Mouse (Mus musculus) layer of hippocampus, adult 11-12 months (tissue): ENCODE data around the gene Atf3.
"Not testable (repeated sequence)": the region's sequence is repeated elsewhere in the genome, so short reads cannot be mapped to it uniquely, and the experiment has no call there.

Experiments used
- DNase-seq: peaks from one replicate; pipeline ENCODE4 v3.0.0; 2022; ENCODE audit warnings: low spot score

Gene Atf3

DNA sequence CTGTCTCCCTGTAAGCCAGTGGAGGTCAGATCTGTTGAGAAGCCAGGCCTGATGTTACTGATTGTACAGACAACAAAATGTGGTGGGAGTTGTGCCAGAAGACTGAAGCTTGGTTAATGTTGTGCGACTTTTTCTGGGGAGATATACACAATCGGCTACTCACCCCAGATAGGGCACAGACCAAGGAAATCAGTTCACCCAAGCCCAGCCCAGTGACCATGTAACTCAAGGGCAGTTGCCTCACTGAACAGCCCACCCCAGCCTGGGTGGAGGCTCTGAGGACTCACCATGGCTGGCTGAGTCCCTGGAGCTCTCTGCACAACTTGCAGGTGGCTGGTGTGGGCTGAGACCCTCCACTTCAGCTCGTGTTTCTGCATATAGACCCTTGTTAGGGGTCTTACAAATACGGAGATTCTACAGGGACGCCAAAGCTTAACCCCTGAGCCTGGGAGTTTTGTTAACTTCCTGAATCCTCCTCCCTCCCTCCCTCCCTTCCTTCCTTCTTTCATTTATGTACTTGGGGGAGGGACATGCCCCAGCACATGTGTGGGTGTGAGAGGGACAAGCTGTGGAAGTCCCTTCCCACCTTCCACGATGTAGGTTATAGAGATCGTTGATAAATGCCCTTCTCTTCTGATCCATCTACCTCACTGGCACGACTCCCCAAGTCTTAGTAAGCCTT is 66.8 kb downstream of the Atf3 start:
- no peak for DNase-seq

DNA sequence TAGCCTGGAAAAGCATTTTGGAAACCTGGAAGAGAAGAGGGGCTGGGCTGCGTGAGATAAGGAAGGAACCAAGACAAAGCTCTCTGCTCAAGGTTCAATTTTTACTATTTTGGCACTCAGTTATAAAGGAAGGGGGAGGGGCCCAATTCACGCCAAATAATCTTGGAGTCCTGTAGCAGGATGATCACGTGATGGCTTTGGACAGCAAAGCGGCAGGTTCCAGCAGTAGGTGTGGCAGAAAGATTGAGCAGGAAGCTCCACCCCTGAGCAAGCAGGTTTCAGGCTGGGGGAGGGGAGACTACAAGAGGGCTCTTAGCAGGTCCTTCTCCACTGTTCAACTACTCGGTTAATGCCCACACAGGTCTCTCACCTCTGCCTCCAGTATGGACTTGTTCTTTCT is 68.3 kb downstream of the Atf3 start:
- DNase-seq: not testable (repeated sequence)

DNA sequence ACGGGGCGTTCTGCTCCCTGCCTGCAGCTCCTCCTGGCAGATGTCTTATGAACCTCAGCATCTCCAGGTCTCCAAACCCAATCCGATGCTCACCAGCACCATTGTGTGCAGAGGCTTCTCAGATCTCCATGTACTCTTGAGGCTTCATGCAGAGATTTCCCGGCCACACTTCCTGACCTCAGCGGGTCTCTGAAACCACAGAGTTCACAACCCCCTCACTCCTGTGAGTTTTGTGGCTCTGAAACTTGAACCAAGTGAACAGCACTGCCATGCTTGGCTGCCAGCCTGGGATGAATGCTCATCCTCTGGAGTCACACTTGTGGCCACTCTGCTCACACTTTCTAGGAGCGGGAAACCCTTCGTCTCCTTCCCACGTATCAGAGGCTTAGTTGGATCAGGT is 76.9 kb downstream of the Atf3 start:
- DNase-seq: no peak

DNA sequence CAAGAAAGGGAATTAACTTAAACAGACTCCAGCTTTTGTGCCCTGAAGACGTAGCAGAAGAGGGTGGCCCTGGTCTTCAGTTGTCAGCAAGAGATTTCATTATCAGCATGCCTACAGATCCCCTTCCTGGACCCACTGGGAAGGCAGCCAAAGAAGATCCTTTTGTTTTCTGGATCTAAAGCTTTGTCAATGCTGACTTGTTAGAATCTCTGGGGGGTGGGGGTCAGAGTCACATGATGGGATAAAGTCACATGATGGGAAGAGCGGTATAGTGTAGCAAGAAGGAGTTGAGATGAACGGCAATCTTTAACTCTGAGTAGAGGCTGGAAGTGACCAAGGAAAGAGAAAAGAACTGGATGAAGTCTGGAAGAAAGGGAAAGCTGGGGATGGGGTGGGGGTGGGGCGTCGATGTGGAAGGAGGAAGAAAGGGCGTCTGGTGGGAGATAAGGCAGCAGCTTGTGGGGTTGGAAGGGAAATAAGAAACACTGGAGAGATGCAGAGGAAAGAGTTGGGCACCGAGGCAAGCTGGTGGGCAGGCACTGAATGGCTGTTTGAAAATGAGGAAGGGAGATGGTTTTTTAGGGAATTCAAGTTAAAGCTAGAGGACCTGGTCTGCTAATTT is 78.9 kb downstream of the Atf3 start:
- DNase-seq: no peak

DNA sequence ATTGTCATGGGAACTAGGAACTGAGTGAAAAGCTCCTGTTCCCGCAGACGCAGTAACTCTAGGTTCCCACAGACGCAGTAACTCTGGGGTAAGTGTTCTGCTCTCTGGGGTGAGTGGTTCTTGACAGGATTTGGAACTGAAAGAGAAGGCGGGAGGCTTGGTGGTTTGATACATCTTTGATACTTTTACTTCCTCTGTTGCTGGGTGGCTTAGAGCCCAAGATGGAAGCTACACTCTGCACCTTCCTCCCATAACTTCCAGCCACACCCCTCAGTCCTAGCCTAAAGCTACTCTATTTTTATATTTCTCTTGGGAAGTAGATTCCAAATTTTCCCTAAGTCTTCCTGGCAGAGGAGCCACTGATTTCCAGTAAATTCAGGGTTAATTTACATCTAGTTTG is 79.4 kb downstream of the Atf3 start:
- DNase-seq: no peak

DNA sequence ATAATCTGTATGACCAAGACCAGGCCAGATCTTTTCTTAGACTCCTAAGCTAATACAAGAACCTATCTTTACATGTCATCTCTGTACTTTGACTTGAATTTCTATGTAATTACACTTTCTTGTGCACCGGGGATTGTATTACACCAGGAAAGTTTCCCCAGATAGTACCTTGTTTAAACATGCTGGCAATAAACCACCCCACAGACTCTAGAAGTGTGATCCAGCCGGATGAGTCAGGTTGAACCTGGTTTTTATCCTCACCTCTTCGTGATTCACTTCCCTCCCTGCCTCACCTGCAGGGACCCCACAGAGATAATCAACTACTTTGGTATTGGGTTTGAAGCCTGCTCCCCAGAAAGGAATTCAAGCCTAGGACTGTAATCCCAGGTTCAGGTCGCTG is 82.4 kb downstream of the Atf3 start:
- no peak for DNase-seq

DNA sequence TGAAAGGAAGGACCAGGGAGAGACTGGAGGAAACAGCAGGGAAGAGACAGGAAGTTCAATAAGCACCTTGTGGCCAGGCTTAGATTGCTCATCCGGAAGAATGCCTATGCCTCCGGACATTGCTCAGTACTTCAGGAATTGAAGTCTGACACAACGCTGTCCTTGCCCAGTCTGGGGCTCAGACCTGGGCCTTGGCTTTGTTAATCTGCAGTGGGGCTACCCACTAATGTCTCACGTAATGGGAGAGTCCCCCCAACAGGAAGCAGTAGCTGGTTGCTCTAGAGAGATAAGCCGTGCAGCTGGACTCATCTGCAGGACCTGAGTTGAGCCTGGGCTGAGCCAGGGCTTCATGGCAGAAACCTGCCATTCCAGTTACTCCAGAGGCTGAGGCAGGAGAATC is 84.9 kb downstream of the Atf3 start:
- DNase-seq: no peak

DNA sequence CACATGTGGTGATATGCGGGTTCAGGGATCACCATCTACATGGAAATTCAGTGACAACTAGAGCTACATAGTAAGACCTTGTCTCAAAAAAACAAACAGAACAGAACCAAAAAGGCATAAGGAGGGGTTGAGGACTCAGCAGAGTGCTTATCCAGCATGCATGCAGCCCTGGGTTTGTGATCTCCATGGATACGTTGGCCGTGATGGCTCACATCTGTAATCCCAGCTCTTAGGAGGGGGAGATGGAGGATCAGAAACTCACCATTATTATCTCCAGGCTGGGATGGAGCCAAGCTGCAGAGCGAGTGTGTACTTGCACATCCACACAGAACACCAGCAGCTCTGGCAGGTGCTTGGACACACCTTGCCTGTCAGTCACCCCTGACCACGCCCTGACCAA is 85.6 kb downstream of the Atf3 start:
- no peak for DNase-seq

DNA sequence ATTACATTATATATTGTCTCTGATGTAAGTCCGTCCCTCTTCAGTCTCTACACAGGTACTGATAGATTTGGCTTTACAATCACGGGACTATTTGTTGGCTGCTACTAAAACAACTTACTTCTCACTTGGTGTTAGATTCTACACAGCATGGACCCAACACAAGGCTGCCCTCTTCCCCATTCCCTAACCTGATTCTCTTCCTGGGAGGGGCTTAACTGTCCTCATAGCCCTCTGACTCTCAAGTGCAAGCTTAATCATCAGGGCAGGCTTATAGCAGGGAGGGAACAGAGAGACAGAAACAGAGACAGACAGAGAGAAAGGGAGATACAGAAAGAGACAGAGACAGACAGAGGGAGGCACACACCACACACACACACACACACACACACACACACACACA is 86.1 kb downstream of the Atf3 start:
- no peak for DNase-seq

DNA sequence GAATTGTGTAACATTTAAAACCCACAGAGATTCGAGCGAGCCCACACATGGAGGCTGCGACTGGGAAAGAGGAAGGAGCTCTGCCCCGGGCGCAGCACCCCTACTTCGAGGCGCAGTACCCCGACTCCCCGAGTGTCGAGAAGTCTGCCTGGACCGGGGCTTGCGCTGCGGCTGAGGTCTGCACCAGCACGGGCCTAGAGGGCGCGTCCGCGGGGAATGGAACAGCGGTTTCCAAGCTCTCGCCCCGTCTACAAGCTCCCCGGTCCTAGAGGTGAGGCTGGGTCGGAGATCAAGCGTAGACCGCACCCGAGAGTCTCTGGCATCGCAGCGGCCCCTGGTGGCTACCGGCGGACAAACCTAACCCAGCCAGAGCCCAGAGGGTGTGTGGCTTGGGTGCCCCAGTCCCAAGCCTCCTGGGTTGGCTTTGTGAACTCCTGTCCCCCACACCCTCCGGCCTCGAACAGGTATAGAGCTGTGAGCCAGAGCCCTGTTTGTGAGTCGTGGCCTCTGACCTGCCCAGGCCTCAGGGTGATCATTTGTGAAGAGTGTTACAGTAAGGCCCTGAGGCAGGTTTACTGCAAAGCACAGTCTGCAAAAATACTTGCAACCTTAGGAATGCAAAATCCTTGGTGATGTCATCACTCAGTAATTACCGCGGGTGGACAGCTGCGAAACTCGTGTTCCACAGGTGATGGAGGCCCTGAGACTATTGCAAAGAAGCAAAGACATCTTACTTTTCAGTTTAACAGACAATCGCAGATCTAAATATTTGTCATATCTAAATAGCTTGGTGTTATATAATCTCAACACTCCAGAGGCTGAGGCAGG is 91.8 kb downstream of the Atf3 start:
- DNase-seq: no peak

DNA sequence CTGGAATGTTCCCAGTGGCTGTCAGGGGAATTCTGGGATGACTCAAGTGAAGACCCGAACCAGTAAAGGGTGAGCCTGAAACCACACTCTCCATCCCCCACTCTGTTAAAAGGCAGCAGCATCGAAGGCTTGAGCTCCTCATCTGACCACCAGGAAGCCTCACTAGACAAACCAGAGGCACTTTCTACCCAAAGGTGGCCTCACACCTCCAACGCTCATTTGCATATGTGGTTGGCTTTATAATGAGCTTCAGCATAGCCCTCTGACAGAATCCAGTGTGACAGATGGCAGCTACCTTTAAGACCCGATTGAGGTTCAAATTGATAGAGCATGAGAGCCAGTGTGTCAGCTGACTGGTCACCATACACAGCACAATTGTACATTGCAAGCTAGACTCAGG is 93.6 kb downstream of the Atf3 start:
- no peak for DNase-seq

DNA sequence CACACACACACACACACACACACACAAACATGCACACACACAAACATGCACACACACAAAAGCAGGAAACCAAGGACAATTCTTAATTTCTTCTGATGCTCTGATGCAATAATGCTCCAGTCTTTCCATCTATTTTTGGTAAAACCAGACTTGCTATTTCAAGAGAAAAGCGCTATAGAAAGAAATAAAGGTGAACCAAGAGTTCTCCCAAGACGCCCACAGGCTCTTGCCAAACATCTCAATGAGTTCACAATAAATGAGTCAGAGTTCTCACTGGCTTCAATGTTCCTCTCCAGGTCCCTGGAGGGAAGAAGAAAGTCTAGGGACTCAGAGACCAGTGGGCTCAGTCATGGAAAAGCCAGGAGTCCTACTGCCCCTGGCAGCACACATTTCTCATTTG is 94.1 kb downstream of the Atf3 start:
- DNase-seq: no peak

DNA sequence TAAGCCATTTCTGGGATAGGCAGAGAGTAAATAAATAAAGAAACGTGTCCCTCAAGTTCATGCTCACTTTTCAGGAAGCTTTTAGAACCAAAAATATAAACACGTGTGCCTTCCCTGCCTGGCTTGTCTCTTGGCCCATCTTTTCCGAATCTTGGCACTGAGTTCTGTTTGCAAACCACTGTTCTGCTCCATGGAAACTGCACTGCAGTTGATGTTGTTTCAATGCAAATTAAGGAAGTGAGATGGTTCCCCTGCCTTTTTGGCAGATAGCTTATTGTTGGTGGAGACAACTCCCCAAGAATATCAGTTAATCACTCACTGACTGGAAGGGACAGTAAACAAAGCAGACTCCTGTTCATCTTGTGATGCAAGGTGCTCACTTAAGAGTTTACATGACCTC is 95.1 kb downstream of the Atf3 start:
- no peak for DNase-seq
